Mouse (Mus musculus): ENCODE measurements around the gene Pik3r1. TPM values are rescaled to one million over a fixed set of nuclear protein-coding genes. Genes with fewer than 3 reads are reported as not detected.

The Pik3r1 gene
- polyA plus RNA-seq (2014; fragmentation: Illumina TruSeq; extraction: RNeasy Lipid Tissue Mini Kit (QIAGEN cat#74804); ENCODE audit: low read depth, low replicate concordance), result 119 TPM

GRCm38 (mm10) chr13:101767809-101768629 is at the start of gene Pik3r1:
TSS of gene Pik3r1 (minus strand) at chr13:101768217.

